Mouse (Mus musculus) CH12.LX (cell line): ENCODE results near the gene Sh2d7. TPM values are rescaled to one million over a fixed set of nuclear protein-coding genes. Genes with fewer than 3 reads are reported as not detected.
A peak's percentile ranks its signal among the peaks of the same experiment; 100 is the strongest.

ENCODE experiments used
- DNase-seq: peaks from one replicate; pipeline ENCODE4 v3.0.0-alpha.2; 2013; ENCODE audit errors: extremely low read depth
- H3K27ac ChIP-seq: 2 replicates; pipeline ENCODE4 v1.5.1; 2012; ENCODE audit warnings: low read depth, mild to moderate bottlenecking, control low read depth, moderate library complexity; ENCODE audit not compliant: insufficient read depth
- H3K27me3 ChIP-seq: replicated peaks from 2 replicates; pipeline ENCODE3; 2012; ENCODE audit warnings: inconsistent platforms
- H3K36me3 ChIP-seq, 2 experiments: replicated peaks in 1 of 2; 2 replicates each; pipeline versions ENCODE3 to v1.6.1; 2012; ENCODE audit warnings: inconsistent platforms in 1 of 2, low read length in 1 of 2, mild to moderate bottlenecking in 1 of 2, mixed read lengths in 1 of 2, moderate library complexity in 1 of 2; ENCODE audit not compliant: control insufficient read depth in 1 of 2, insufficient read depth in 1 of 2
- H3K4me1 ChIP-seq, 2 experiments: 2 replicates each; pipeline ENCODE4 v1.6.1; 2012; ENCODE audit warnings: inconsistent platforms in 1 of 2, moderate library complexity in 1 of 2; ENCODE audit not compliant: insufficient read depth in 2 of 2, control insufficient read depth in 1 of 2
- H3K4me2 ChIP-seq: 2 replicates; pipeline ENCODE4 v1.6.1; 2012; ENCODE audit warnings: low read depth, mild to moderate bottlenecking, control low read depth; ENCODE audit not compliant: poor library complexity, insufficient read depth, severe bottlenecking
- H3K4me3 ChIP-seq, 3 experiments: fragments of 150-350 bp in 1 of 3; sonication (generic) in 1 of 3; replicated peaks in 1 of 3; 2 replicates each; pipeline versions ENCODE3 to v1.5.1; 2011 to 2012; ENCODE audit warnings: low read depth in 2 of 3, low read length in 2 of 3, mild to moderate bottlenecking in 2 of 3, moderate library complexity in 2 of 3, control low read depth in 1 of 3, improper control_type of control experiment in 1 of 3, inconsistent platforms in 1 of 3, mixed read lengths in 1 of 3; ENCODE audit not compliant: poor library complexity in 1 of 3
- H3K79me2 ChIP-seq: replicated peaks from 2 replicates; pipeline ENCODE4 v1.6.1; 2012; ENCODE audit warnings: mild to moderate bottlenecking, moderate library complexity; ENCODE audit not compliant: control insufficient read depth, poor library complexity, insufficient read depth, severe bottlenecking; ENCODE audit errors: extremely low read depth
- H3K9ac ChIP-seq: 2 replicates; pipeline ENCODE4 v1.6.1; 2012; ENCODE audit warnings: low read depth, mild to moderate bottlenecking, control low read depth, moderate library complexity; ENCODE audit not compliant: insufficient read depth
- H3K9me3 ChIP-seq: replicated peaks from 2 replicates; pipeline ENCODE3; 2012; ENCODE audit warnings: low read length, inconsistent platforms, mixed read lengths
- BHLHE40 ChIP-seq: IDR thresholded peaks from 2 replicates; pipeline ENCODE4 v1.6.1; 2011; ENCODE audit warnings: mild to moderate bottlenecking, low read depth, low read length, improper control_type of control experiment
- CTCF ChIP-seq, 2 experiments: IDR thresholded peaks in 1 of 2; conservative IDR thresholded peaks in 1 of 2; 2 replicates each; pipeline ENCODE4 v1.5.1; 2011 to 2012; ENCODE audit warnings: low read depth in 2 of 2, low read length in 2 of 2, improper control_type of control experiment in 1 of 2, inconsistent platforms in 1 of 2, mild to moderate bottlenecking in 1 of 2, moderate library complexity in 1 of 2
- ELF1 ChIP-seq: IDR thresholded peaks from 2 replicates; pipeline ENCODE4 v1.6.1; 2014; ENCODE audit warnings: low read depth, mild to moderate bottlenecking, inconsistent platforms, low read length, improper control_type of control experiment
- ETS1 ChIP-seq: conservative IDR thresholded peaks from 2 replicates; pipeline ENCODE4 v1.6.1; 2012; ENCODE audit warnings: low read depth, mild to moderate bottlenecking, inconsistent platforms, low read length, improper control_type of control experiment, moderate library complexity
- GABPA ChIP-seq: IDR thresholded peaks from 2 replicates; pipeline ENCODE4 v1.6.1; 2012; ENCODE audit warnings: low read depth, low read length, improper control_type of control experiment, inconsistent platforms; ENCODE audit not compliant: insufficient replicate concordance
- IRF4 ChIP-seq: IDR thresholded peaks from 2 replicates; pipeline ENCODE4 v1.6.1; 2014; ENCODE audit warnings: low read depth, mild to moderate bottlenecking, inconsistent platforms, low read length, improper control_type of control experiment
- JUN ChIP-seq: IDR thresholded peaks from 2 replicates; pipeline ENCODE4 v1.6.1; 2011; ENCODE audit warnings: low read depth, mild to moderate bottlenecking, low read length, improper control_type of control experiment, moderate library complexity; ENCODE audit not compliant: insufficient read depth
- KAT2A ChIP-seq: IDR thresholded peaks from 2 replicates; pipeline ENCODE4 v1.6.1; 2012; ENCODE audit warnings: low read length, improper control_type of control experiment, inconsistent platforms; ENCODE audit not compliant: insufficient replicate concordance
- MAX ChIP-seq: IDR thresholded peaks from 2 replicates; pipeline ENCODE4 v1.6.1; 2011; ENCODE audit warnings: low read length, improper control_type of control experiment
- MAZ ChIP-seq: IDR thresholded peaks from 2 replicates; pipeline ENCODE4 v1.6.1; 2012; ENCODE audit warnings: low read depth, mild to moderate bottlenecking, inconsistent platforms, low read length, improper control_type of control experiment, moderate library complexity
- MEF2A ChIP-seq: IDR thresholded peaks from 2 replicates; pipeline ENCODE4 v1.6.1; 2014; ENCODE audit warnings: low read depth, mild to moderate bottlenecking, inconsistent platforms, low read length, improper control_type of control experiment, borderline replicate concordance
- MYC ChIP-seq: IDR thresholded peaks from 2 replicates; pipeline ENCODE4 v1.6.1; 2011; ENCODE audit warnings: low read depth, mild to moderate bottlenecking, improper control_type of control experiment, low read length
- NELFE ChIP-seq: IDR thresholded peaks from 2 replicates; pipeline ENCODE4 v1.6.1; 2011; ENCODE audit warnings: low read depth, low read length, improper control_type of control experiment
- NRF1 ChIP-seq: IDR thresholded peaks from 2 replicates; pipeline ENCODE4 v1.6.1; 2014; ENCODE audit warnings: low read depth, mild to moderate bottlenecking, inconsistent platforms, low read length, improper control_type of control experiment, moderate library complexity
- SIN3A ChIP-seq: IDR thresholded peaks from 2 replicates; pipeline ENCODE4 v1.6.1; 2012; ENCODE audit warnings: low read length, improper control_type of control experiment, inconsistent platforms
- TBP ChIP-seq: conservative IDR thresholded peaks from 2 replicates; pipeline ENCODE4 v1.6.1; 2011; ENCODE audit warnings: low read depth, low read length, improper control_type of control experiment
- USF1 ChIP-seq: IDR thresholded peaks from 2 replicates; pipeline ENCODE4 v1.6.1; 2014; ENCODE audit warnings: low read depth, mild to moderate bottlenecking, inconsistent platforms, low read length, improper control_type of control experiment
- USF2 ChIP-seq: conservative IDR thresholded peaks from 2 replicates; pipeline ENCODE4 v1.6.1; 2011; ENCODE audit warnings: low read depth, low read length, improper control_type of control experiment
- ZKSCAN1 ChIP-seq: IDR thresholded peaks from 2 replicates; pipeline ENCODE4 v1.6.1; 2012; ENCODE audit warnings: low read depth, inconsistent platforms, low read length, improper control_type of control experiment, borderline replicate concordance
- ZNF384 ChIP-seq: IDR thresholded peaks from 2 replicates; pipeline ENCODE4 v1.6.1; 2012; ENCODE audit warnings: low read depth, low read length, improper control_type of control experiment, inconsistent platforms
- dilution Hi-C: fragments of 300-500 bp; cut with MboI; formaldehyde crosslinking; loops from 2 replicates; pipeline ENCODE4 v1.14.3; 2020; ENCODE audit warnings: low sequenced_read_pairs; ENCODE audit not compliant: extremely low pct_unique_long_range_greater_than_20kb, extremely low pct_ligation_motif_present
- in situ Hi-C: fragments of 300-500 bp; cut with MboI; formaldehyde crosslinking; loops from 3 replicates; pipeline ENCODE4 v1.14.3; 2019; ENCODE audit warnings: low sequenced_read_pairs, low pct_ligation_motif_present, low pct_unique_long_range_greater_than_20kb, mixed read lengths
- polyA plus RNA-seq: library from polyadenylated mRNA; unstranded; fragments of >175 nt; gene quantifications from 2 replicates; pipeline ENCODE4 v1.2.1, GENCODE M21; 2012; ENCODE audit warnings: low read depth; ENCODE audit not compliant: insufficient read length
- total RNA-seq, 2 experiments: library from RNA; depleted of rRNA; stranded (reverse); fragments of 300-350 nt in 1 of 2; fragments of >200 nt in 1 of 2; gene quantifications; 2 replicates each; pipeline ENCODE4 v1.2.3; 2012 to 2014

The Sh2d7 gene
- total and polyA plus RNA-seq, 3 experiments = 0.56 to 0.83 (median 0.81) TPM

- H3K9ac ChIP-seq = no peak overlapping the region
- peak; percentile 11; the same call in 1 of the 2 replicates for TF ChIP-seq BHLHE40
- no peak for TF ChIP-seq IRF4
- TF ChIP-seq KAT2A = no peak
- no peak for TF ChIP-seq ZNF384
- no peak for TF ChIP-seq USF2
- no peak for TF ChIP-seq MAX
- TF ChIP-seq CTCF (conservative IDR thresholded peaks at IDR 0.05 in 1 of 2, IDR thresholded peaks at IDR 0.05 in 1 of 2; ENCODE audit: low read depth in 2 of 2, low read length in 2 of 2) = no peak
- H3K79me2 ChIP-seq = no peaks in the 10 kb centered on the region
- no peak overlapping the region for H3K27ac ChIP-seq
- in situ Hi-C loops (no loop called here), dilution Hi-C loops (no loop called here)
- no peak overlapping the region for H3K4me3 ChIP-seq
- no peak overlapping the region for H3K4me2 ChIP-seq
- no peaks in the 10 kb centered on the region for H3K9me3 ChIP-seq
- peaks cover 13 to 74% of the 10 kb centered on the region in 2 experiments for H3K4me1 ChIP-seq
- no peak for DNase-seq
- no peaks in the 10 kb centered on the region for H3K27me3 ChIP-seq
- no peaks in the 10 kb centered on the region for H3K36me3 ChIP-seq
These were observed 7.9 kb upstream of the Sh2d7 start for GRCm38 (mm10) chr9:54530836-54531235.

DNA sequence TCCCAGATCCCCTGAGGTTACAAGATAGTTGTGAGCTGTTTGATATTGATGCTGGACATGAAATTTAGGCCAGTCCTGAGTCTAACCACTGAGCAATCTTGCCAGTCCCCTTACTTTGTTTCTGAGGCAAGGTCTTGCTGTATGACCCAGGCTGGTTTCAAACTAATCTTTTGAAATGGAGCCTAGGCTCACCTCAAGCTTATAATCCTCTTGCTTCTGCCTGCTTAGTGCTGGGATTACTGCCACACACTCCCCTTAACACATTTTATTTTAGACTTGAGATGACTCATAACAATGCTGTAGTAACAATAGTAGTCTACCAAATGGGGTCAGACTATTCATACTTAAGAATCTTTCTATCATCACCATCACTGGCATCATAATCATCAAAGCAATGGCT is 7.4 kb upstream of the Sh2d7 start:
- no peak for TF ChIP-seq SIN3A
- no peak for TF ChIP-seq ELF1
- TF ChIP-seq KAT2A = no peak
- TF ChIP-seq GABPA = no peak
- TF ChIP-seq TBP = no peak
- no peak for TF ChIP-seq USF1
- no peak for TF ChIP-seq ZKSCAN1
- TF ChIP-seq, all 38 proteins: peak for 0
- H3K4me2 ChIP-seq = no peak overlapping the region
- H3K27me3 ChIP-seq = no peaks in the 10 kb centered on the region
- H3K9ac ChIP-seq = no peak overlapping the region
- H3K79me2 ChIP-seq = no peaks in the 10 kb centered on the region
- dilution Hi-C loops (no loop called here), in situ Hi-C loops (no loop called here)
- no peaks in the 10 kb centered on the region for H3K9me3 ChIP-seq
- no peak overlapping the region for H3K27ac ChIP-seq
- H3K36me3 ChIP-seq = no peaks in the 10 kb centered on the region
- no peak overlapping the region for H3K4me3 ChIP-seq
- peaks cover 13 to 78% of the 10 kb centered on the region in 2 experiments for H3K4me1 ChIP-seq
- DNase-seq = no peak

DNA sequence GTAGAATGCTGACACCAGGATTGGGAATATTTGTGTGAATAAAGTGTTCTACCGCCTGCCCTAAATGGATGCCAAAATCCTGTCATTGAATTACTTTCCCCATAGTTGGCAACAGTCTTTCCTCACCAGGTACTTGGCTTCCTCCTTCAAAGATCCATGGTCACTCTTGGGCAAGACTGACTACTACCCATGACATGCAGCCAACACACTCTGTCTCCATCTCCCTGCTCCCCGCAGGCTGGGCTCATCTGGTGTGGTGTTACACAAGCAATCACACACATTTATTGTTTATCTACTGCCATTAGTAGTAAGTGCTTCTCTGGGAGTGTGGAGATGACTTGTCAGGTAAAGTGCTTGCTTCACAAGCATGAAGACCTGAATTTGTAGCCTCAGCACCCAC is 5.9 kb upstream of the Sh2d7 start:
- dilution Hi-C loops = no loop called here
- no peak for DNase-seq
- H3K4me3 ChIP-seq = no peak overlapping the region

More for the DNA sequence above, 5.9 kb upstream of the Sh2d7 start:
- H3K9ac ChIP-seq = no peak overlapping the region
- no peak for TF ChIP-seq ZNF384
- TF ChIP-seq NRF1 = no peak
- no peak for TF ChIP-seq MAZ
- TF ChIP-seq ETS1 = no peak
- TF ChIP-seq GABPA = no peak
- TF ChIP-seq MEF2A = no peak
- TF ChIP-seq JUN = no peak
- TF ChIP-seq NELFE = no peak
- no peak for TF ChIP-seq ELF1
- no peak for TF ChIP-seq MYC
- H3K4me1 ChIP-seq = peaks cover 13 to 93% of the 10 kb centered on the region in 2 experiments
- H3K27ac ChIP-seq = no peak overlapping the region
- H3K36me3 ChIP-seq = no peaks in the 10 kb centered on the region
- in situ Hi-C loops = no loop called here
- H3K27me3 ChIP-seq = no peaks in the 10 kb centered on the region
- no peaks in the 10 kb centered on the region for H3K79me2 ChIP-seq
- no peaks in the 10 kb centered on the region for H3K9me3 ChIP-seq
- H3K4me2 ChIP-seq = no peak overlapping the region
